Mouse (Mus musculus): ENCODE measurements around the gene Trak1.

Gene Trak1

GRCm38 (mm10) chr9:121297171-121298064 is at the start of gene Trak1:
Gene Trak1, plus strand, starts transcription at chr9:121297502.
- peak; percentile 74 for DNase-seq

- peak; percentile 53 for DNase-seq
These were observed 49.1 kb upstream of the Trak1 start for GRCm38 (mm10) chr9:121247956-121248775.

- no peak for DNase-seq
These were observed 47.5 kb upstream of the Trak1 start for GRCm38 (mm10) chr9:121249805-121250204.

GRCm38 (mm10) chr9:121250854-121251253 is 46.4 kb upstream of the Trak1 start:
- DNase-seq, result no peak

DNA sequence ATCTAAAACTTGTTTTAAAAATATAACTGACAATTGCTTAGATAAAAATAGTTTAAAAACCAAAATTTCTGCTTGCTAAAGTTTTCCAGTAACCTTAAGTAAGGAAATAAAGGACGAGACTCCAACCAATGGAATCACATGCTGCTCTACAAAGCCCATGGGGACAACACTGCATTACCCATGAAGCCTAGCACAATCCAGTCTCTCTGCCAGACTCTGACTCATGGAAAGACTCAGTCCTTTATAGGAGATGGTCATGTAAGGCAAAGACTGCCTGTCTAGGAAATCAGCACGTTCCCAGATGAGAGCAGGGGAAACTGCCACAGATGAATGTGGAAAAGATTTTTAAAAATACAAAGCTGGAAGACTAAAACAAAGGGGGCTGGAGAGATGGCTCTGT is 43.3 kb upstream of the Trak1 start:
- no peak for DNase-seq

GRCm38 (mm10) chr9:121254761-121255160 is 42.5 kb upstream of the Trak1 start:
- no peak for DNase-seq

DNA sequence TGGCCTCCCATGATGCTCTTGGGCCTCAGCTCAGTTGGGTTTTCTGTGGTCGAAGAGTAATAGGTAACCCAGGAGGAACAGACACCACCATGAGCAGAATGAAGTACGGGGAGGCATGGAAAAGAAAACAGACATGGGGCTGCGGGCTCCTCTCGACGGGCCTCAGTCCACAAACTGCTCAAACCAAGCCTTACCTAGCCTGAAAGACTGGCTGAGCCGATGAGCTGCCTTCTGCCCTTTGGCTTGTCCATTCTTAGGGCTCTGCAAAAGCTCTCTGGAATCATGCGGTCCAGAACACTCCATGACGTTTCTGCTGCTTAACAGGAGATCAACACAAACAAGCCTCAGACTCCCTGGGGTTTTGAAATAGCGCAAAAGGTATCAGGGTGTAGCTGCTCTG is 40.2 kb upstream of the Trak1 start:
- DNase-seq, result no peak

DNA sequence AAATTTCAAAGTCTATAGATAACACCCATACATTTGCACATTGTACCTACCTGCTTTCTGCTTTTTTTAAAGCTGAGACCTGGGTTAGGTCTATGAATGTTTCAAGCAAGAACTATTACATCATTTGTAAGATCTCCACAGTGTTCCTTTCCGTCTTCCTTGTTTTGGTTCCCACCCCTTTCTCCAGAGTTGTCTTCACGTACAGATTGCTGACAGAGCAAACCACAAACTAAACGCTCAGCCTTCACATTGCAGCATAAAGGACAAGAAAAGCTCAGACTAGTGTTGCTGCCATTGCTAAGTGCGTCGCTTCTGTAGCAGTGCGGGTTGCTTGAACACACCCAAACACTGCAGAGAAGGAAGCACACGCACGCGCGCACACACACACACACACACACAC is 32.0 kb upstream of the Trak1 start:
- DNase-seq, result no peak

- DNase-seq, result no peak
These were observed 26.2 kb upstream of the Trak1 start for GRCm38 (mm10) chr9:121271149-121271548.

- DNase-seq, result no peak
These were observed 25.7 kb upstream of the Trak1 start for GRCm38 (mm10) chr9:121271561-121271960.

GRCm38 (mm10) chr9:121276745-121277117 is 20.6 kb upstream of the Trak1 start:
- DNase-seq, result no peak

GRCm38 (mm10) chr9:121277118-121278060 is 19.9 kb upstream of the Trak1 start, which contains the start of gene Ulk4:
Gene Ulk4, minus strand, starts transcription at chr9:121277197.
- DNase-seq, result peak; percentile 91

GRCm38 (mm10) chr9:121279216-121279615 is 18.1 kb upstream of the Trak1 start:
- DNase-seq, result peak; percentile 39

DNA sequence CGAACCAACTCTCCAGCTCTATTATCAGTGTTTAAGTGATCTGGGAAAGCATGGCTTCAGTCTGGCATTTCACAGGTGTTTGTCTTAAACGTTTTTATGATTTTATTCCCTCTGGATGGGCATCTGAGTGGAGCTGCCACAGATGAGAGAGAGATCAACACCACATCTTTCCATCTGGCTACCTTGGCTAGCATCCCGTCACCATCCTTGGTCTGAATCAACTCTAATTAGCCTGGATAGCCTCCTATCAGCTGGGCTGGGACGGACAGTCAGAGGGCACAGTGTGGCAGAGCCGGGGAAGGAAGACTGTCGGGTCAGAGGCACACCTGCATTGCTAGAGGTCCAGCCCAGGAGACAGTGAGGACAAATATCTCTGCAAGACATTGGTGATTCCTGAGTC is 15.4 kb upstream of the Trak1 start:
- no peak for DNase-seq

GRCm38 (mm10) chr9:121283620-121284185 is 13.6 kb upstream of the Trak1 start:
- no peak for DNase-seq

- no peak for DNase-seq
These were observed 12.9 kb upstream of the Trak1 start for GRCm38 (mm10) chr9:121284422-121284821.

DNA sequence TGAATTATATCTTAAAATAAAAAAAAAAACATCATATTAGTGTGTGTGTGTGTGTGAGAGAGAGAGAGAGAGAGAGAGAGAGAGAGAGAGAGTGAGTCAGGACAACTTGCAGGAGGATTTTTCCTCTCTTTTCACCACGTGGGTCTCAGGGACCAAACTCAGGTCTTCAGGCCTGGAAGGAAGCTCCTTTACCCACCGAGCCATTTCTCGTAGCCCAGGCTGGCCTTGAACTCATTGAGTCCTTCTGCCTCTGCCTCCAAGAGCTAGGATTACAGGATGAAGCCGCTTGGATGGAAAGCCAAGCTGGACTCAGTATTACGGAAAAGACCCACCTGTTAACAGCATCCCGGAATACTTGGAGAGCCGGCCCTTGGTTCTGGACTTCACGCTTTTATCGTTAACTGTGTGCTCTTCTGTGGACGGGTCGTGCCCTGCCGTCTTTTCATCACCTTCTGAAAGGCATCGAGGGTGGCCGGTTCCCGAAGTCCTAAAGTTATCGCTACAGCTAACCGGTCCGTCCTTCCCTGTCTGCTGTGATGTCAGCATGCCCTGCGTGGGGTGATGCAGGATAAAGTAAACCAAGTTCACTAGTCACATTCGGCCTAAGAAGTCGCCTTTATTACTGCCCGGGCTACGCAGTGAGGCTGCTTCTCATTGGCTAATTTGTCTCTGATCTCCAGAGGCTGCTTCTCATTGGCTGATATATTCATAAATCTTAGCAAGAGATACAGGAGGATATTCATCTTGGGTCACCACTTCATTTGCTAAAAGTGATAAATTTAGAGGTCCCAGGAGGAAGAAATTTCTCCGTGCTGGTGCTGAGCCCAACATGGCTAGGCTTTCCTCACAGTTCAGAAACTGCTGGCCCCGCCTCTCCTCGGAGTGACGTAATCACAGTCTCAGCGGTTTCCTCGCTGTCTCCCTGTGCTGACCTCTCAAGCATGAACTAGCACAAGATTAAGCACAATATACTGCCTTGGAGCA is 11.7 kb upstream of the Trak1 start:
- DNase-seq, result no peak

DNA sequence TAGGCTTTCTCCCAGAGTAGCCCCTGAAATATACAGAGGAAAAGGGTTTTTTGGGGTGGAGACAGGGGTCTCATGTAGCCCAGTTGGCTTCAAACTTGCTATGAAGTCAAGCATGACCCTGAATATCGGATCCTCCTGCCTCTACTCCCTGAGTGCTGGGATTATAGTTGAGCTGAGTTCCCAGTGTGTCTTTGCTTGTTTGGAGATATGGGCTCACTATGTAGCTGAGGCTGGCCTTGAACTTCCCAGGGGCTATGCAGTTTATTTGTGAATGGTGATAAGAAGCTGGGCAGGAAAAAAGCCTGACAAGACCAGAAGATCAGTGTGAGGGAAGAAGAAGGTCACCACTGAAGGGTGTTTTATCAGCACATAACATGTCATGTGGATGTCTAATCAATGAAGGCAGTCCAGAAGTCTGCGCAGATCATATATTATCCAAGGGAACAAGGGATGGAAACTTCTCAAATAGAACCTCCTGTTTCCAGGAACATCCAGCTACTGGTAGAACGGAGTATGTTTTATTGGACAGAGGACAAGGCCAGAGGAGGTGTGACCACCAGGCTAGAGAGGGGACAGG is 10.9 kb upstream of the Trak1 start:
- DNase-seq, result no peak

- DNase-seq, result no peak
These were observed 6.0 kb upstream of the Trak1 start for GRCm38 (mm10) chr9:121291275-121291674.

DNA sequence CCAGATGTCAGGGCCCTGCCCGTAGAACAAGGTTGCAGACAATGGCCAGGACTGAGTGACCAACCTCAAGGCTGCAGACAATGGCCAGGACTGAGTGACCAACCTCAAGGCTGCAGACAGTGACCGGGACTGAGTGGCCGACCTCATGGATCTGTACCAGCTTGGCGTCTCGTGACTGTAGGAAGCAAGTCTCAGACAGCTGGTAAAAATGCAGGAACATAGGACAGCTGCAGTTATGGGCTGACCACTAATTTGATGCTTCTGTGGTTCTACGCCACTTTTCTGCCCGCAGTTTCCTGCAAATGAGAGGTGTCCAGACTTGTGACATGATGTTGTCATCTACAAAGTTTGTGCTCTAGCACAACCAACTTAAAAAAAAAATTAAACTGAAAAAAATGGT is 4.1 kb upstream of the Trak1 start:
- DNase-seq, result peak; percentile 9

DNA sequence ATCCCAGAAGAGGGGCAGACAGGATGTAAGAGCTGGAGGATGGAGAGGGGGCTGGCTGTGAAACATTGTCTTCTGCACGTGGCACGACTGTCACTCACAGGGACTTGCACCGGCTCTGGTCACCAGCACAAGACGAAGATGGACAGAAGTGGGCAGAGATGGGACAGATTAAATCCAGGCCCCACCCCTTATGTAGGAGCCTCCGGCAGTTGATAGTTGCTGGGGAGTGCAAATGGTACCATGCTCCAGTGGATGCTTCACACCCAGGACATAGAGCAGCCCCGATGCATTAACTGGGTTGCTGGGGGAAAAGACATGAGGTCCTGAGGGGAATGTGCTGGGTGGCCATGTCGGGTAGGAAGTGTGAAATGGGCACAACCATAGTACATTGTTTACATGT is 2.1 kb upstream of the Trak1 start:
- no peak for DNase-seq
